Mouse (Mus musculus): ENCODE measurements at regions not wholly inside any gene's neighbourhood (a gene's known extent, or its start where the extent isn't known, plus 50 kb on each side); places are given as distances from the start of the nearest gene placed in this dataset.

- no peaks in the 10 kb centered on the region for H3K27me3 ChIP-seq (ENCODE audit: control insufficient read depth, insufficient read depth, low read length)
- H3K9me3 ChIP-seq (ENCODE audit: control insufficient read depth, low read length): no peaks in the 10 kb centered on the region
- no peaks in the 10 kb centered on the region for H3K4me1 ChIP-seq (ENCODE audit: control insufficient read depth, insufficient read depth, low read length)
- ATAC-seq (ENCODE audit: low FRiP score, low TSS enrichment): no peak
- no peak overlapping the region for H3K4me2 ChIP-seq (ENCODE audit: low read length)
- no peaks in the 10 kb centered on the region for H3K36me3 ChIP-seq (ENCODE audit: control insufficient read depth, insufficient read depth, low read length)
- WGBS: 87% methylated on average over 3 of the region's 3 CpGs
- DNase-seq: no peak
- no peak overlapping the region for H3K4me3 ChIP-seq (replicated peaks; ENCODE audit: low read depth, low read length)
- H3K27ac ChIP-seq (replicated peaks; ENCODE audit: low read depth, low read length): no peak overlapping the region
- H3K9ac ChIP-seq (replicated peaks; ENCODE audit: low read length): no peak overlapping the region
These were observed 117.5 kb upstream of the Max start for GRCm38 (mm10) chr12:77079481-77079880.

GRCm38 (mm10) chr12:77076678-77077077 lies 114.7 kb upstream of the Max start:
- no peak overlapping the region for H3K27ac ChIP-seq (replicated peaks; ENCODE audit: low read depth, low read length)
- DNase-seq (no peak), ATAC-seq (ENCODE audit: low FRiP score, low TSS enrichment) (no peak)
- H3K36me3 ChIP-seq (ENCODE audit: control insufficient read depth, insufficient read depth, low read length): no peaks in the 10 kb centered on the region
- WGBS: 93% methylated on average over 5 of the region's 5 CpGs
- H3K9me3 ChIP-seq (ENCODE audit: control insufficient read depth, low read length): no peaks in the 10 kb centered on the region
- no peaks in the 10 kb centered on the region for H3K27me3 ChIP-seq (ENCODE audit: control insufficient read depth, insufficient read depth, low read length)
- no peak overlapping the region for H3K4me2 ChIP-seq (ENCODE audit: low read length)
- H3K4me3 ChIP-seq (replicated peaks; ENCODE audit: low read depth, low read length): no peak overlapping the region
- no peaks in the 10 kb centered on the region for H3K4me1 ChIP-seq (ENCODE audit: control insufficient read depth, insufficient read depth, low read length)
- no peak overlapping the region for H3K9ac ChIP-seq (replicated peaks; ENCODE audit: low read length)

GRCm38 (mm10) chr12:77074602-77075001 lies 112.6 kb upstream of the Max start:
- H3K4me1 ChIP-seq (ENCODE audit: control insufficient read depth, insufficient read depth, low read length): no peaks in the 10 kb centered on the region
- H3K36me3 ChIP-seq (ENCODE audit: control insufficient read depth, insufficient read depth, low read length): no peaks in the 10 kb centered on the region
- DNase-seq (no peak), ATAC-seq (ENCODE audit: low FRiP score, low TSS enrichment) (no peak)
- no peaks in the 10 kb centered on the region for H3K27me3 ChIP-seq (ENCODE audit: control insufficient read depth, insufficient read depth, low read length)
- H3K9me3 ChIP-seq (ENCODE audit: control insufficient read depth, low read length): no peaks in the 10 kb centered on the region
- whole genome bisulfite sequencing: 89% methylated on average over 2 of the region's 2 CpGs
- H3K4me2 ChIP-seq (ENCODE audit: low read length): no peak overlapping the region
- H3K27ac ChIP-seq (replicated peaks; ENCODE audit: low read depth, low read length): no peak overlapping the region
- H3K9ac ChIP-seq (replicated peaks; ENCODE audit: low read length): no peak overlapping the region
- no peak overlapping the region for H3K4me3 ChIP-seq (replicated peaks; ENCODE audit: low read depth, low read length)

GRCm38 (mm10) chr12:77071700-77072099 lies 109.7 kb upstream of the Max start:
- H3K36me3 ChIP-seq (ENCODE audit: control insufficient read depth, insufficient read depth, low read length): no peaks in the 10 kb centered on the region
- no peaks in the 10 kb centered on the region for H3K4me1 ChIP-seq (ENCODE audit: control insufficient read depth, insufficient read depth, low read length)
- no peak overlapping the region for H3K9ac ChIP-seq (replicated peaks; ENCODE audit: low read length)
- no peak overlapping the region for H3K4me3 ChIP-seq (replicated peaks; ENCODE audit: low read depth, low read length)
- no peaks in the 10 kb centered on the region for H3K9me3 ChIP-seq (ENCODE audit: control insufficient read depth, low read length)
- no peak overlapping the region for H3K4me2 ChIP-seq (ENCODE audit: low read length)
- H3K27ac ChIP-seq (replicated peaks; ENCODE audit: low read depth, low read length): no peak overlapping the region
- 85% methylated on average over 1 of the region's 1 CpGs for WGBS
- ATAC-seq (ENCODE audit: low FRiP score, low TSS enrichment) (no peak), DNase-seq (no peak)
- no peaks in the 10 kb centered on the region for H3K27me3 ChIP-seq (ENCODE audit: control insufficient read depth, insufficient read depth, low read length)

GRCm38 (mm10) chr12:77067938-77068337 lies 105.9 kb upstream of the Max start:
- Histone ChIP-seq H3K36me3 (ENCODE audit: control insufficient read depth, insufficient read depth, low read length) (no peaks in the 10 kb centered on the region), H3K4me3 (replicated peaks; ENCODE audit: low read depth, low read length) (no peak overlapping the region), H3K9me3 (ENCODE audit: control insufficient read depth, low read length) (no peaks in the 10 kb centered on the region), H3K4me2 (ENCODE audit: low read length) (no peak overlapping the region), H3K27me3 (ENCODE audit: control insufficient read depth, insufficient read depth, low read length) (no peaks in the 10 kb centered on the region), H3K27ac (replicated peaks; ENCODE audit: low read depth, low read length) (no peak overlapping the region), H3K4me1 (ENCODE audit: control insufficient read depth, insufficient read depth, low read length) (no peaks in the 10 kb centered on the region), H3K9ac (replicated peaks; ENCODE audit: low read length) (no peak overlapping the region)
- ATAC-seq (ENCODE audit: low FRiP score, low TSS enrichment): no peak
- DNase-seq: no peak
- WGBS: 91% methylated on average over 5 of the region's 5 CpGs

- no peak overlapping the region for H3K4me3 ChIP-seq (replicated peaks; ENCODE audit: low read depth, low read length)
- ATAC-seq (ENCODE audit: low FRiP score, low TSS enrichment) (no peak), DNase-seq (no peak)
- 81% methylated on average over 5 of the region's 5 CpGs for WGBS
- no peak overlapping the region for H3K9ac ChIP-seq (replicated peaks; ENCODE audit: low read length)
- H3K27me3 ChIP-seq (ENCODE audit: control insufficient read depth, insufficient read depth, low read length): no peaks in the 10 kb centered on the region
- H3K4me2 ChIP-seq (ENCODE audit: low read length): no peak overlapping the region
- H3K36me3 ChIP-seq (ENCODE audit: control insufficient read depth, insufficient read depth, low read length): no peaks in the 10 kb centered on the region
- no peak overlapping the region for H3K27ac ChIP-seq (replicated peaks; ENCODE audit: low read depth, low read length)
- no peaks in the 10 kb centered on the region for H3K9me3 ChIP-seq (ENCODE audit: control insufficient read depth, low read length)
- H3K4me1 ChIP-seq (ENCODE audit: control insufficient read depth, insufficient read depth, low read length): no peaks in the 10 kb centered on the region
These were observed 105.1 kb upstream of the Max start for GRCm38 (mm10) chr12:77067115-77067514.

- H3K36me3 ChIP-seq (ENCODE audit: control insufficient read depth, insufficient read depth, low read length): no peaks in the 10 kb centered on the region
- H3K4me2 ChIP-seq (ENCODE audit: low read length): no peak overlapping the region
- ATAC-seq (ENCODE audit: low FRiP score, low TSS enrichment) (no peak), DNase-seq (no peak)
- no peak overlapping the region for H3K4me3 ChIP-seq (replicated peaks; ENCODE audit: low read depth, low read length)
- no peaks in the 10 kb centered on the region for H3K9me3 ChIP-seq (ENCODE audit: control insufficient read depth, low read length)
- H3K27ac ChIP-seq (replicated peaks; ENCODE audit: low read depth, low read length): no peak overlapping the region
- no peaks in the 10 kb centered on the region for H3K27me3 ChIP-seq (ENCODE audit: control insufficient read depth, insufficient read depth, low read length)
- H3K4me1 ChIP-seq (ENCODE audit: control insufficient read depth, insufficient read depth, low read length): no peaks in the 10 kb centered on the region
- no peak overlapping the region for H3K9ac ChIP-seq (replicated peaks; ENCODE audit: low read length)
- 70% methylated on average over 6 of the region's 6 CpGs for WGBS
These were observed 103.9 kb upstream of the Max start for GRCm38 (mm10) chr12:77065645-77066512.

GRCm38 (mm10) chr12:77064048-77064447 lies 102.0 kb upstream of the Max start:
- no peak for DNase-seq
- Histone ChIP-seq H3K9me3 (ENCODE audit: control insufficient read depth, low read length) (no peaks in the 10 kb centered on the region), H3K27ac (replicated peaks; ENCODE audit: low read depth, low read length) (no peak overlapping the region), H3K4me3 (replicated peaks; ENCODE audit: low read depth, low read length) (no peak overlapping the region), H3K9ac (replicated peaks; ENCODE audit: low read length) (no peak overlapping the region), H3K27me3 (ENCODE audit: control insufficient read depth, insufficient read depth, low read length) (no peaks in the 10 kb centered on the region), H3K4me2 (ENCODE audit: low read length) (no peak overlapping the region), H3K4me1 (ENCODE audit: control insufficient read depth, insufficient read depth, low read length) (no peaks in the 10 kb centered on the region), H3K36me3 (ENCODE audit: control insufficient read depth, insufficient read depth, low read length) (no peaks in the 10 kb centered on the region)
- WGBS: 74% methylated on average over 4 of the region's 4 CpGs
- ATAC-seq (ENCODE audit: low FRiP score, low TSS enrichment): no peak

- DNase-seq (no peak), ATAC-seq (ENCODE audit: low FRiP score, low TSS enrichment) (no peak)
- no peak overlapping the region for H3K4me3 ChIP-seq (replicated peaks; ENCODE audit: low read depth, low read length)
- no peaks in the 10 kb centered on the region for H3K9me3 ChIP-seq (ENCODE audit: control insufficient read depth, low read length)
- H3K36me3 ChIP-seq (ENCODE audit: control insufficient read depth, insufficient read depth, low read length): no peaks in the 10 kb centered on the region
- H3K4me1 ChIP-seq (ENCODE audit: control insufficient read depth, insufficient read depth, low read length): no peaks in the 10 kb centered on the region
- no peaks in the 10 kb centered on the region for H3K27me3 ChIP-seq (ENCODE audit: control insufficient read depth, insufficient read depth, low read length)
- H3K27ac ChIP-seq (replicated peaks; ENCODE audit: low read depth, low read length): no peak overlapping the region
- no peak overlapping the region for H3K4me2 ChIP-seq (ENCODE audit: low read length)
- 89% methylated on average over 5 of the region's 5 CpGs for WGBS
- H3K9ac ChIP-seq (replicated peaks; ENCODE audit: low read length): no peak overlapping the region
These were observed 99.5 kb upstream of the Max start for GRCm38 (mm10) chr12:77061562-77061847.

Data from midbrain, embryonic 14.5 days (tissue).